Mouse (Mus musculus): ENCODE results near the gene Ikzf1. TPM values are rescaled to one million over a fixed set of nuclear protein-coding genes. Genes with fewer than 3 reads are reported as not detected.

The Ikzf1 gene
- total and polyA plus RNA-seq, 2 experiments from 2014 or later, result 1.5 to 4.5 TPM

DNA sequence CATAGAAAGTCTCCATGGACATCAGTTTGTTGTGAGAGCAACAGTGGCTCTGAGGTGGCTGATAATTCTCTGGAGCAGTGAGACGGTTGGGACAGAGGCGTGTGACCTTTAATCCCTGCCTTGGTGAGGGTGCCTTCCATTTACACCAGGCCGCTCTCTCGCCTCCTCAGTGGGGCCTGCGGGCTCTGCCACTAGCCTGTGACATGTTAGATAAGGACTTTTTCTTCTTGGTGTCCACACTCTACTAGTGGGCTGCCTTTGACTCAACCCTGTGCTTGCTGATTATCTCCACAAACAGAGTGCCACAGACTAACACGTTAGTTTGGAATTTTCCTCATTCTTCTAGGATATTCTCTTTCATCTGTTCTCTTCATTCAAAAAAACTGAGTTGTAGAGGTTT lies 44.4 kb downstream of the Ikzf1 start:
- no peak overlapping the region for H3K9ac ChIP-seq (replicated peaks; ENCODE audit: low read length, poor library complexity, severe bottlenecking)
- no peak overlapping the region for H3K4me3 ChIP-seq (ENCODE audit: low read depth, low read length)
- no peaks in the 10 kb centered on the region for H3K9me3 ChIP-seq (ENCODE audit: low read length)
- H3K27ac ChIP-seq (ENCODE audit: low read depth, low read length), result no peak overlapping the region
- 79% methylated on average over 6 of the region's 6 CpGs for WGBS
- no peak for ATAC-seq (ENCODE audit: low FRiP score)
- no peaks in the 10 kb centered on the region for H3K36me3 ChIP-seq (ENCODE audit: insufficient read depth, low read length)
- no peaks in the 10 kb centered on the region for H3K27me3 ChIP-seq (ENCODE audit: insufficient read depth, low read length)
- no peaks in the 10 kb centered on the region for H3K4me1 ChIP-seq (ENCODE audit: insufficient read depth, low read length)
- DNase-seq (ENCODE audit: low spot score), result no peak
- TF ChIP-seq CTCF (IDR thresholded peaks at IDR 0.05), result no peak
- H3K4me2 ChIP-seq (ENCODE audit: low read depth, low read length, poor library complexity, severe bottlenecking), result no peak overlapping the region

GRCm38 (mm10) chr11:11730062-11730461 lies 45.3 kb downstream of the Ikzf1 start:
- no peak overlapping the region for H3K9ac ChIP-seq (replicated peaks; ENCODE audit: low read length, poor library complexity, severe bottlenecking)
- WGBS, result 91% methylated on average over 1 of the region's 1 CpGs
- H3K27ac ChIP-seq (ENCODE audit: low read depth, low read length), result no peak overlapping the region
- no peaks in the 10 kb centered on the region for H3K9me3 ChIP-seq (ENCODE audit: low read length)
- no peak for DNase-seq (ENCODE audit: low spot score)
- no peak for TF ChIP-seq CTCF (IDR thresholded peaks at IDR 0.05)
- H3K36me3 ChIP-seq (ENCODE audit: insufficient read depth, low read length), result no peaks in the 10 kb centered on the region
- no peaks in the 10 kb centered on the region for H3K27me3 ChIP-seq (ENCODE audit: insufficient read depth, low read length)
- no peaks in the 10 kb centered on the region for H3K4me1 ChIP-seq (ENCODE audit: insufficient read depth, low read length)
- no peak overlapping the region for H3K4me2 ChIP-seq (ENCODE audit: low read depth, low read length, poor library complexity, severe bottlenecking)
- ATAC-seq (ENCODE audit: low FRiP score), result no peak
- H3K4me3 ChIP-seq (ENCODE audit: low read depth, low read length), result no peak overlapping the region

- no peak overlapping the region for H3K4me3 ChIP-seq (ENCODE audit: low read depth, low read length)
- no peaks in the 10 kb centered on the region for H3K27me3 ChIP-seq (ENCODE audit: insufficient read depth, low read length)
- no peak overlapping the region for H3K4me2 ChIP-seq (ENCODE audit: low read depth, low read length, poor library complexity, severe bottlenecking)
- WGBS, result 96% methylated on average over 1 of the region's 1 CpGs
- H3K4me1 ChIP-seq (ENCODE audit: insufficient read depth, low read length), result no peaks in the 10 kb centered on the region
- H3K27ac ChIP-seq (ENCODE audit: low read depth, low read length), result no peak overlapping the region
- DNase-seq (ENCODE audit: low spot score), result no peak
- ATAC-seq (ENCODE audit: low FRiP score), result no peak
- TF ChIP-seq CTCF (IDR thresholded peaks at IDR 0.05), result no peak
- no peaks in the 10 kb centered on the region for H3K9me3 ChIP-seq (ENCODE audit: low read length)
- no peak overlapping the region for H3K9ac ChIP-seq (replicated peaks; ENCODE audit: low read length, poor library complexity, severe bottlenecking)
- H3K36me3 ChIP-seq (ENCODE audit: insufficient read depth, low read length), result no peaks in the 10 kb centered on the region
Measured at GRCm38 (mm10) chr11:11731727-11732126, 46.9 kb downstream of the Ikzf1 start.

DNA sequence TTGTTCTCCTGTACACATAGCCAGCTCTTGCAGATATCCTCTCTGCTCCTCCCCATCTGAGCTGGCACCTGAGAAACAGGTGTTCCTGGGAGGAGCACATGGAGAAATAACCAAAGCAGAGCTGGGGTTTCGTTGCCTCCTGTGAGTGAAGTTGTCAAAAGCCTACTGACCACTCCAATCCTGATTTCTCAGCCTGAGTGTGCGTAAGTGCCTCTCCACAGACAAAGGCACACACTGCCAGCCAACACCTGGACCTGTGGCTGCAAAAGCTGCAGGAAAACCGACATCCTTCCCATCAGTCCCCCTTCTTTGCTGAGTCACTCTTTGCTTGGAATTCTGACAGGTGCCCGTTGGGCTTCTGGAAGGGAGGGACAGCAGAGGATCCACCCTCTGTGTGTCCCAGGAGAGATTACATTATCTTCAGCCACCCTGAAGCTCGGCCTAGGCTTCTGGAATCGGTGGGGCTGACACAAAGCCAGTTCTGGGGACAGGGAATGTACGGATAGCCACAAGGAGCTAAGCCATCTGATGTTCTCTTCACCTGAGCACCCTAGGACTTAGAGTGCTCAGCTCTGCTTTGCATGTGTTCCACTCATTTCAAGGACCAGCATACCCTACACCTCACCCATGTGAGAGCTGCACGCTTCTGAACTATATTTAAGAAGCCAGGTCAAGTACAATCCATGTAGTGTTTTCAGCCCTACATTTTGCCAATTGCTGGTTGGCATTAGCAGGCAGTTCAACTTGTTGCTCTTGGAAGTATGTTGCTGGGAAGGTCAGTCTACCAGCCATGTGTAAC lies 48.4 kb downstream of the Ikzf1 start:
- H3K27ac ChIP-seq (ENCODE audit: low read depth, low read length), result no peak overlapping the region
- H3K4me2 ChIP-seq (ENCODE audit: low read depth, low read length, poor library complexity, severe bottlenecking), result no peak overlapping the region
- no peaks in the 10 kb centered on the region for H3K9me3 ChIP-seq (ENCODE audit: low read length)
- no peaks in the 10 kb centered on the region for H3K36me3 ChIP-seq (ENCODE audit: insufficient read depth, low read length)
- no peaks in the 10 kb centered on the region for H3K4me1 ChIP-seq (ENCODE audit: insufficient read depth, low read length)
- 86% methylated on average over 8 of the region's 8 CpGs for WGBS
- DNase-seq (ENCODE audit: low spot score) (no peak), ATAC-seq (ENCODE audit: low FRiP score) (no peak)
- no peak overlapping the region for H3K9ac ChIP-seq (replicated peaks; ENCODE audit: low read length, poor library complexity, severe bottlenecking)
- no peaks in the 10 kb centered on the region for H3K27me3 ChIP-seq (ENCODE audit: insufficient read depth, low read length)
- TF ChIP-seq CTCF (IDR thresholded peaks at IDR 0.05), result no peak
- no peak overlapping the region for H3K4me3 ChIP-seq (ENCODE audit: low read depth, low read length)

DNA sequence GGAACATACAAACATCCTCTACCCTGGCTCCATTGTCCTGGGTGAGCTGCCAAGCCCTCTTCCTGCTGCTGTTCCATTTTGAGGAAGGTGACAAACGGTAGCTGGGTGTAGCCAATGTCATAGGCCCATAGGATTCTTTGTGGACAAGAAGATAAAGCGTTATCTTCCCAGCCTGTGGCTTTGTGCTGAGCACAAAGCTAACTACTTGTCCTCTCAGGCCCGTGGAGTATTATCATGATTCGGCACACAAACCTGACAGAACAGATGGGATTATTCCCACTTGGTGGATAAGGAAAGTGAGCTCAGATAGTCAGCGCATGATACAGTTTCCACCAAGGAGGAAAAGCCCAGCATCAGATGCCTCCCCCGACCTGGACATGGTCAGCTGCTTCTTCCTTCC lies 50.4 kb downstream of the Ikzf1 start:
- Histone ChIP-seq H3K4me1 (ENCODE audit: insufficient read depth, low read length) (no peaks in the 10 kb centered on the region), H3K4me2 (ENCODE audit: low read depth, low read length, poor library complexity, severe bottlenecking) (no peak overlapping the region), H3K36me3 (ENCODE audit: insufficient read depth, low read length) (no peaks in the 10 kb centered on the region), H3K27ac (ENCODE audit: low read depth, low read length) (no peak overlapping the region), H3K9ac (replicated peaks; ENCODE audit: low read length, poor library complexity, severe bottlenecking) (no peak overlapping the region), H3K9me3 (ENCODE audit: low read length) (no peaks in the 10 kb centered on the region), H3K4me3 (ENCODE audit: low read depth, low read length) (no peak overlapping the region), H3K27me3 (ENCODE audit: insufficient read depth, low read length) (no peaks in the 10 kb centered on the region)
- 87% methylated on average over 6 of the region's 6 CpGs for WGBS
- no peak for TF ChIP-seq CTCF (IDR thresholded peaks at IDR 0.05)
- DNase-seq (ENCODE audit: low spot score) (no peak), ATAC-seq (ENCODE audit: low FRiP score) (no peak)

DNA sequence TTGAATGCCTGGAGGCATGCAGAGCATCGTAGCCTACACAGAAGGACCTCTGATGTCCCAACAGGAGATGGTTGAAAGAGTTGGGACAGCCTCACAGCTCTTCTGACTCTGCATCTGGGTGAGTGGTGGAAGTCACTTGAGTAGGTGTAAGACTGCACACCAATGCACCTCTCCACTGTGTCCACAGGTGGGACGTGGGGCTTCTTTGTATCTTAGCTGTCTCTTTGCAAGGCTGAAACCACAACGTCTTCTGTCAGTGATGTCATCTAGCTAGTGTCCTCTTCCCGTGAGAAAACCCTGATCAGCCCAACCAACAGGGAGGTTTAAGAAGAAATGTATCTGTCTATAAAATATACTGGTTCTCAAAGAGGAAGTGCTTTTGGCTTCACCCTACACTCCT lies 52.1 kb downstream of the Ikzf1 start:
- TF ChIP-seq CTCF (IDR thresholded peaks at IDR 0.05), result no peak
- 88% methylated on average over 4 of the region's 4 CpGs for WGBS
- ATAC-seq (ENCODE audit: low FRiP score), result no peak

More for the DNA sequence above, 52.1 kb downstream of the Ikzf1 start:
- Histone ChIP-seq H3K9ac (replicated peaks; ENCODE audit: low read length, poor library complexity, severe bottlenecking) (no peak overlapping the region), H3K4me3 (ENCODE audit: low read depth, low read length) (no peak overlapping the region), H3K9me3 (ENCODE audit: low read length) (no peaks in the 10 kb centered on the region), H3K27ac (ENCODE audit: low read depth, low read length) (no peak overlapping the region), H3K4me1 (ENCODE audit: insufficient read depth, low read length) (no peaks in the 10 kb centered on the region), H3K4me2 (ENCODE audit: low read depth, low read length, poor library complexity, severe bottlenecking) (no peak overlapping the region), H3K27me3 (ENCODE audit: insufficient read depth, low read length) (no peaks in the 10 kb centered on the region), H3K36me3 (ENCODE audit: insufficient read depth, low read length) (no peaks in the 10 kb centered on the region)
- DNase-seq (ENCODE audit: low spot score), result no peak
